9 mouse cellular contexts compared by ENCODE assay signal in the genomic region with DNA sequence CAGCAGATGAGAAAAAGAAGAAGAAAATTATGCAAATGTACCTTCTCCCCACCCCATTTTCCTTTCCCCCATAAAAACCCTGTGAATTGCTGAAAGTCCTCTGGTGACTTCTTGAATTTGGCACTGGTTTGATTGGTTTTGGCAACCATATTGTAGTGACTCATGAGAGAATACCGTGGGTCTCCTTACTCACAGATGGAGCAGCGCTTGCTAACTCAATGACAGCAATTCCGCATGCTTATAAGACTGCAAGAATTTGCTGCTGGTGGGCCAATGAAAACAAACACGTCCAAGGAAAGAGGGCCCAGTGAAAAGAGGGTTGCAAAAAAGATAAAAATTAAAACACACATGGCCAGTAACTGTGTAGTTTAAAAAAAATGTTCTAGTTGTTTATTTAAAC.
DNase-seq lines count a peak whose midpoint lies in the region; ATAC-seq and TF ChIP-seq lines count a peak whose summit lies in the region.
"Had no signal": no experiment of that assay in that cellular context is flagged by ENCODE, and none has a peak within 500 bp of the region (broad histone marks: within the 10 kb centered on the region; RNA-seq: fewer than 3 reads in every experiment).

No protein-coding gene starts in this region.

- H3K36me3 ChIP-seq in kidney, adult 2 months (ENCODE audit: control insufficient read depth, insufficient read depth, low read length), result no peaks in the 10 kb centered on the region
- no peaks in the 10 kb centered on the region for H3K36me3 ChIP-seq in kidney, embryonic 14.5 days (ENCODE audit: control insufficient read depth, insufficient read depth, low read length)
- H3K36me3 ChIP-seq in heart, embryonic 15.5 days, result no peaks in the 10 kb centered on the region
- no peaks in the 10 kb centered on the region for H3K36me3 ChIP-seq in intestine, postnatal 0 days (ENCODE audit: control insufficient read depth, insufficient read depth)
- no peaks in the 10 kb centered on the region for H3K36me3 ChIP-seq in intestine, embryonic 15.5 days

- H3K4me3 ChIP-seq in kidney, adult 2 months (ENCODE audit: insufficient read depth, low read depth, low read length), result no peak overlapping the region
- no peak overlapping the region for H3K4me3 ChIP-seq in kidney, embryonic 14.5 days (ENCODE audit: low read length)
- no peak overlapping the region for H3K4me3 ChIP-seq in heart, embryonic 15.5 days
- no peak overlapping the region for H3K4me3 ChIP-seq in intestine, postnatal 0 days (ENCODE audit: low read depth, low read length)
- H3K4me3 ChIP-seq in intestine, embryonic 15.5 days (replicated peaks), result no peak overlapping the region

- TF ChIP-seq POLR2A in kidney, adult 2 months (IDR thresholded peaks at IDR 0.05; ENCODE audit: low read depth, low read length), result no peak

- no peak for TF ChIP-seq CTCF in kidney, adult 2 months (conservative IDR thresholded peaks at IDR 0.05; ENCODE audit: insufficient read depth, insufficient read length, low read depth, low read length)
- no peak for TF ChIP-seq CTCF in intestine, postnatal 0 days (IDR thresholded peaks at IDR 0.05; ENCODE audit: low read depth)

- peak; percentile 56 for DNase-seq in kidney, adult 2 months
- peak; percentile 93 for DNase-seq in adipocyte (ENCODE audit: low spot score)
- DNase-seq in layer of hippocampus, postnatal 36 days, result peak; percentile 8 to 23

- peaks cover 3% of the 10 kb centered on the region; the same call in 1 of the 2 replicates for H3K9me3 ChIP-seq in kidney, embryonic 14.5 days (ENCODE audit: control insufficient read depth, low read length)
- no peaks in the 10 kb centered on the region for H3K9me3 ChIP-seq in heart, embryonic 15.5 days (replicated peaks)
- H3K9me3 ChIP-seq in intestine, postnatal 0 days (ENCODE audit: control insufficient read depth), result no peaks in the 10 kb centered on the region
- H3K9me3 ChIP-seq in intestine, embryonic 15.5 days, result no peaks in the 10 kb centered on the region

- H3K27ac ChIP-seq in kidney, adult 2 months (ENCODE audit: insufficient read depth, low read depth, low read length), result no peak overlapping the region
- no peak overlapping the region for H3K27ac ChIP-seq in kidney, embryonic 14.5 days (ENCODE audit: low read depth, low read length)
- H3K27ac ChIP-seq in heart, embryonic 15.5 days, result 0 out of 2 replicates have a peak overlapping the region, but pooled peaks have one; percentile 15
- H3K27ac ChIP-seq in intestine, postnatal 0 days (ENCODE audit: low read depth, low read length), result no peak overlapping the region
- H3K27ac ChIP-seq in intestine, embryonic 15.5 days, result no peak overlapping the region
- H3K27ac ChIP-seq: macrophage had no signal

- no peaks in the 10 kb centered on the region for H3K27me3 ChIP-seq in kidney, adult 2 months (replicated peaks; ENCODE audit: control insufficient read depth, insufficient read depth, low read length)
- H3K27me3 ChIP-seq in kidney, embryonic 14.5 days (ENCODE audit: control insufficient read depth, insufficient read depth, low read length), result no peaks in the 10 kb centered on the region
- H3K27me3 ChIP-seq in heart, embryonic 15.5 days, result no peaks in the 10 kb centered on the region
- H3K27me3 ChIP-seq in intestine, postnatal 0 days (replicated peaks; ENCODE audit: control insufficient read depth, insufficient read depth, low read length), result no peaks in the 10 kb centered on the region
- H3K27me3 ChIP-seq in intestine, embryonic 15.5 days (replicated peaks), result no peaks in the 10 kb centered on the region

- no peak overlapping the region for H3K4me2 ChIP-seq in kidney, embryonic 14.5 days (replicated peaks; ENCODE audit: low read depth, low read length)
- no peak overlapping the region for H3K4me2 ChIP-seq in heart, embryonic 15.5 days
- no peak overlapping the region for H3K4me2 ChIP-seq in intestine, postnatal 0 days (replicated peaks; ENCODE audit: low read depth)
- no peak overlapping the region for H3K4me2 ChIP-seq in intestine, embryonic 15.5 days (replicated peaks)

- no peak overlapping the region for H3K9ac ChIP-seq in kidney, embryonic 14.5 days (ENCODE audit: low read depth, low read length)
- no peak overlapping the region for H3K9ac ChIP-seq in heart, embryonic 15.5 days
- H3K9ac ChIP-seq in intestine, postnatal 0 days (ENCODE audit: low read depth, low read length), result no peak overlapping the region
- H3K9ac ChIP-seq in intestine, embryonic 15.5 days, result no peak overlapping the region

- no peak for ATAC-seq in kidney, embryonic 14.5 days (ENCODE audit: low FRiP score, low TSS enrichment)
- peak; percentile 62; the same call in 1 of the 2 replicates for ATAC-seq in heart, embryonic 15.5 days (replicated peaks; ENCODE audit: insufficient number of reproducible peaks, insufficient read depth, low FRiP score, low read depth)
- no peak for ATAC-seq in granulocyte monocyte progenitor cell, adult 5-6 weeks (replicated peaks; ENCODE audit: poor library complexity, severe bottlenecking)
- ATAC-seq in intestine, postnatal 0 days, result no peak
- no peak for ATAC-seq in intestine, embryonic 15.5 days

- WGBS in kidney, adult 2 months, result 61% methylated on average over 4 of the region's 4 CpGs
- WGBS in kidney, embryonic 14.5 days, result 59% methylated on average over 4 of the region's 4 CpGs
- 54% methylated on average over 4 of the region's 4 CpGs for WGBS in heart, embryonic 15.5 days
- WGBS in intestine, postnatal 0 days, result 64% methylated on average over 4 of the region's 4 CpGs
- 60% methylated on average over 4 of the region's 4 CpGs for WGBS in intestine, embryonic 15.5 days

- H3K4me1 ChIP-seq in kidney, adult 2 months (ENCODE audit: control insufficient read depth, insufficient read depth, low read length), result no peaks in the 10 kb centered on the region
- no peaks in the 10 kb centered on the region for H3K4me1 ChIP-seq in kidney, embryonic 14.5 days (ENCODE audit: control insufficient read depth, insufficient read depth, low read length)
- H3K4me1 ChIP-seq in heart, embryonic 15.5 days (replicated peaks), result no peaks in the 10 kb centered on the region
- no peaks in the 10 kb centered on the region for H3K4me1 ChIP-seq in intestine, postnatal 0 days (replicated peaks; ENCODE audit: control insufficient read depth, insufficient read depth, low read length)
- H3K4me1 ChIP-seq in intestine, embryonic 15.5 days (replicated peaks), result no peaks in the 10 kb centered on the region

Comparison
In these comparisons a context has a peak if more than half of its experiments do, and no peak if none do; other contexts are left out.
1. DNase-seq: peak in every context shown above with its lines; median percentile 93 in adipocyte; 56 in kidney, adult 2 months; 16 in layer of hippocampus, postnatal 36 days.